Mouse (Mus musculus) stomach, postnatal 0 days (tissue): ENCODE measurements around the gene Dazl.

ENCODE experiments used
- CTCF ChIP-seq: IDR thresholded peaks from 2 replicates; pipeline ENCODE4 v1.5.1; 2016; ENCODE audit warnings: antibody characterized with exemption, low read depth, mild to moderate bottlenecking, moderate library complexity
- EP300 ChIP-seq: optimal IDR thresholded peaks from 2 replicates; pipeline ENCODE3; 2016; ENCODE audit warnings: antibody characterized with exemption

DNA sequence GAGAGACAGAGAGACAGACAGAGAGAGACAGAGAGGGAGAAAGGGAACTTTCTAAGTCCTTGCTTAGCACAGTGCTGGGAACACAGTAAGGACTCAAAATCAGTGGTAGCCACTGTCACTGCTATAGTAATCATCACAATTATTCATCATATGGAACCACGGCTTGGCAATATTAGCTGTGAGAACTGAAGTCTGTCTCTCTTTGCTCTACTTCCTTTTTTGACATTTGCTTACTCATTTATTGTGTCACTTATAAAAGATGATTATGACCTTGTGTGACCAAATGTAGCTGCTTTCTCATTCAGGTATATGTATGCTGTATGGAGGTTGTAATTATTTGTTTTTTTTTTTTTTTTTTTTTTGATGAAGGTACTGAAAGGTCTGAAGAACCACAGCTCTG is 36.8 kb upstream of the Dazl start:
- TF ChIP-seq CTCF (no peak), EP300 (no peak)
